Mouse (Mus musculus): ENCODE results near the gene Sh3rf3.

Gene Sh3rf3

GRCm38 (mm10) chr10:58855199-58855751 lies 42.1 kb downstream of the Sh3rf3 start:
- DNase-seq: peak; percentile 43

DNA sequence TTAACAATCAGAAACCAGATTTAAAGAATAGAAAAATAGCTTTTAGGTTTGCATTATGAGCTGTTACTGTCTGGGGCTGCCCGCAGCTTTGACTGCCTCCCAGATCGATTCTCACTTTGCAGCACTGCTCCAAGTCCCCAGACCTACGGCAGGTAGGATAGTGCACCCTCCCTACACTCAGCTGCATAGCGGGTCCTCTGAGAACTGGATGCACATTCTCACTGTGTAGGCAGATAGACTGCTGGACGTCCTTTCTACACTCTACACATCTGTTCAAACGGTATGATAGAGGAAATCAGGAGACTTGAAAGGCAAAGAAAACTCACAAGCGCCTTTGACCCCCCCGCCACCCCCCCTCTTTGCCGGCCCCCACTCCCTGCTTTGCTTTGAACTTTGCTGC lies 42.7 kb downstream of the Sh3rf3 start:
- no peak for DNase-seq

- DNase-seq: no peak
Measured at GRCm38 (mm10) chr10:58856742-58857141, 43.6 kb downstream of the Sh3rf3 start.

DNA sequence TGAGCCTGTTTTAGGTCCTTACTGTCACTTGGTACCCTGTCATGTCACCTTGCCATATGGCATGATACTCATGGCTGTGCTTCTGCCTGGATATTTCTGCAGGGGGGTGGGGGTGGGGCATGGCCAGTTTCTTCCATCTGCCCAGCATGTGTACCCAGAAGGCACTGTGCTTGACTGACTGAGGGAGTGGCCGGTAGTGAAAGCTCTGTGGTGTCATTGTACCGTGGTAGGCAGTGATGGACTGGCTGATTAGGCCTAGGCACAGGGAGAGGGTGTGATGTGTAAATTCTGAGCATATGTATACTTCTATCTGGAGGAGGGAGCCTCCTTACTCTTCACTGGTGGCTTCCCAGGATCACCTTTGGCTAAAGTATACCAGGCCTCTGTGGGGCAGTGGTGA lies 51.6 kb downstream of the Sh3rf3 start:
- DNase-seq: no peak

DNA sequence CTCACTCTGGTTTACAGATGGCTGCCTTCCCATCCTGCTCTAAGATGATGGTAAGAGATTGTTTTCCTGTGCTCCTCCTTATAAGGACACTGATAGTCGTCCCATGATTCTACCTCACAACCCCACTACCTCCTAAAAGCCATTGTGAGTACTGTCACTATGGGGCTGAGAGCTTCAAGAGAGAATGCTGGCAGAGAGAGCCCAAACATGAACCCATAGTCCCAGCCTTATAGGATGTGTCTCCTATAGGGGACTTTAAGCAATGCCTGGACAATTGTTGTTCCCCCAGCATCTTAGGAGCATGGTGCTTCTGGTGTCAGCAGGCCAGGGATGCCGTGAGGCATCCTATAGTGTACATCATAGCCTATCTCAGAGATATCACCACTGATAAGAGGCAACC lies 54.4 kb downstream of the Sh3rf3 start:
- DNase-seq: no peak

DNA sequence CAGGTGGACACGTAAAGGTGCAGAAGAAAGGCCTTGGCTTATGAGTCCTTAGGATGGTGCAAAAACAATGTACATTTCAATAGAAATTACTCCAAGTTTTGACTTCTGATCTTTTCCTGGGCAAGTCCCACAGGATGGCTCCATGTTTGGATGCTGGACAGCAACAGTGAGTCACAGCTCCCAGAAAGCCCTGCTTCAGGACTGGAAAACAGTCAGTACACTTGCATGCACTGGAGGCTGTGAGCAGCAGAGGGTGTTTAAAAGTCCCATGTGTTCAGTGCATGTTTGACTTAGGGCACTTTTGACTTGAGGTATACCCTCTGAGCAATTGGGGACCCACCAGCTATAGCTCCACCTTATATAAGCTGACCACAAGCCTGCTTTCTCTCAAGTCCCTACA lies 56.7 kb downstream of the Sh3rf3 start:
- no peak for DNase-seq

DNA sequence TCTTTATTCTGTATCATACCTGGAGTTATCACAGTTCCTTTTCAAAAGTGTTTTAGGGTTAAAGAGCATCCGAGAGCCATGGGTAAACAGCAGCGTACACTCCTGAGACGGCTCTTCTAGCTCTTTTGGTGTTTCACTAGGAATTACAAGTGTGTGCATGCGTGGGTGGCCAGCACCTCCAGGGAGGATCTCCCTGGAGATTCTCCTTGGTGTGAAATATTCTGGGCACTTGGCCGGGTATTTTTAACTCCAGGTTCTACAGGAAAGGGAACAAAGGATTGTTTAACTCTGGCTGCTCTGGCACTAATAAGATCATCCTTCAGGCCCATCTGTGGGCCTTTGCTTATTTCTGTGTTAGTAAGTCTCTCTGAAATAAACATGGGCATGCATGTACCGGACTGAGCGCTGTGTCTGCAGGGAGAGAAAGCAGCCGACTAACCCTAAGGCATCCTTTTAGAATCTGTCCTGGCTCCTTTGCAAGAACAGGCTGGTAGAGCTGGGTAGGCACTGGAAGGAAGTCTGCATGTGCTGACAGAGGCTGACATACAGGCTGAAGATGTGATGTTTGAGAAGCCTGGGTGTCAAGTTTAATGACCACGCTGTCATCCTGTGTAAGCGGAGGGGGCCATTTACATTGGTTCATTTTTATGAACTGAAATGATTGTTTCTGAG lies 58.1 kb downstream of the Sh3rf3 start:
- DNase-seq: no peak

- no peak for DNase-seq
Measured at GRCm38 (mm10) chr10:58871821-58872577, 58.8 kb downstream of the Sh3rf3 start.

DNA sequence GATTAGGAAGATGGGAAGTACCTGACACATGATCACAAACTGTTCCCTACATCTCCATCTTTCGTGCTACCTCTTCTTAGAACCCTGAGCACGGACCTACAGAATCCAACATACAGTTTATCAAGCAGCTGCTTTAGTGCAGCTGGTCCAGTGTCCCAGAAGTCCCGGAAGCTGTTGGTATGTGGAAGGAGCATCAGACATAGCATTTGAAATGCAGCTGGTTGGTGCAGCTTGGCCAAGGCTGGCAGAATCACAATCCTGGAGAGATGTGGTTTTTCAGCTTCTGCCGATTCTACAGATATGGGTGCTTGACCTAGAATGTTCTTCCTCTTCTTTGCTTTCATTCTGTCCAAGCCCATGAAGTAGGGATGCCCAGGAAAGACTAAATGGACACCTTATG lies 64.7 kb downstream of the Sh3rf3 start:
- DNase-seq: no peak

GRCm38 (mm10) chr10:58878636-58879035 lies 65.5 kb downstream of the Sh3rf3 start:
- DNase-seq: no peak

DNA sequence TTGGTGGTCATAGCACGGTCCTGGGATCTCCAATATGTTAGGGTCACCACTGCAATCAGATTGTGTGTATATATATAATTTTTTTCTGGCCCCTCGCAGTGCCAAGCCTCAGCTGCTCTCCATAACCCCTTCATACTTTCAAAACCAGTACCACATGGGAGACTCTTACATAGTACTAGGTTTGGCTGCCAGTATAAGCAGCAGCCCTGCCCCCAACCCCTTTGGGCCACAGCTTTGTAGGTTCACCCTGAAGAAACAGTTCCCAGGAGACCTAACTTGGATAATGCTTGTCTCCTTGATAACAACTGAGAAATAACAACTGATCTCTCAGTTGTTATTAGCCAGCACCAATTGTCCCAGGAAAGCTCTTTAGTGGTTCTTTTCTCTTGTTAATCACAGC lies 69.6 kb downstream of the Sh3rf3 start:
- no peak for DNase-seq

GRCm38 (mm10) chr10:58885351-58885750 lies 72.2 kb downstream of the Sh3rf3 start:
- no peak for DNase-seq

- no peak for DNase-seq
Measured at GRCm38 (mm10) chr10:58885816-58886215, 72.7 kb downstream of the Sh3rf3 start.

- peak; percentile 35 for DNase-seq
Measured at GRCm38 (mm10) chr10:58890671-58891439, 77.7 kb downstream of the Sh3rf3 start.

DNA sequence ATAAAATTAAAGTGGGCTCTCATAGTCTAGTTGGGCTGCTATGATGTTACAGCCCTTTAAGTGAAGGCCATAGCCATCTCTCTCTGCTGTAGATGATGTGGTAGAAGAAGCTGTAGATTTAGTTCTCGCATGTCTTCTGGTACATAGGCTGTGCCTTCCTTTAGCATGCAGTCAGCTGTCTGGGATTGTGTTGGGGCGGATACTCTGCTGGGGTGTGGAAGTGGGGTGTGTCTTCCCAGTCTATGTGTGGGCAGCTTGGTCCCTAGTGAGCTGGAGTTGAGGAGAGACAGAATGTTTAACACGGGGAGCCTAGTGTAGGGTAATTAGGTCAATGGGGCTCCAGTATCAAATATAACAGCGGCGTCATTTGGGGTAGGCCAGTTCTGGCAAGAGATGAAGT lies 82.3 kb downstream of the Sh3rf3 start:
- DNase-seq: no peak

GRCm38 (mm10) chr10:58897009-58897543 lies 83.9 kb downstream of the Sh3rf3 start:
- DNase-seq: no peak

DNA sequence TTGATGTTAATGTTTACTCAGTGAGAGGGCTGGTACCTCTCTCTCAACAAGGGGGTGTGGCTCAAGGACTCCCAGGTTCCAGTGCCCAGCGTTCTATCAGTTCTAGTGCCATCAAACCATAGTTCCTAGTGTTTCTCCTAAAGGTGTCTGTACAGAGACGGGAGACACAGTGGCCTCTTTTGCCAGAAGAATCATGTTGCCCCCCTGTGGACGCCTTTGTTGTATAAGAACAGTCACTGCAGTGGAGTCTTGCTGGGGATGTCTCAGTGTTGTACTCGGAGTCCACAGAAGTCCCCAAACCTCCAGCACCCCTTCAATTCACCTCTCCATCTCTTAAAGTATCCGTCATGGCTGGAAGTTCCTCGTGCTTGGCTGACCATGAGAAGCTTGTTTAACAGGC lies 92.1 kb downstream of the Sh3rf3 start:
- peak; percentile 15 for DNase-seq

GRCm38 (mm10) chr10:58907001-58907443 lies 93.9 kb downstream of the Sh3rf3 start:
- peak; percentile 28 for DNase-seq

- no peak for DNase-seq
Measured at GRCm38 (mm10) chr10:58908451-58908850, 95.3 kb downstream of the Sh3rf3 start.

DNA sequence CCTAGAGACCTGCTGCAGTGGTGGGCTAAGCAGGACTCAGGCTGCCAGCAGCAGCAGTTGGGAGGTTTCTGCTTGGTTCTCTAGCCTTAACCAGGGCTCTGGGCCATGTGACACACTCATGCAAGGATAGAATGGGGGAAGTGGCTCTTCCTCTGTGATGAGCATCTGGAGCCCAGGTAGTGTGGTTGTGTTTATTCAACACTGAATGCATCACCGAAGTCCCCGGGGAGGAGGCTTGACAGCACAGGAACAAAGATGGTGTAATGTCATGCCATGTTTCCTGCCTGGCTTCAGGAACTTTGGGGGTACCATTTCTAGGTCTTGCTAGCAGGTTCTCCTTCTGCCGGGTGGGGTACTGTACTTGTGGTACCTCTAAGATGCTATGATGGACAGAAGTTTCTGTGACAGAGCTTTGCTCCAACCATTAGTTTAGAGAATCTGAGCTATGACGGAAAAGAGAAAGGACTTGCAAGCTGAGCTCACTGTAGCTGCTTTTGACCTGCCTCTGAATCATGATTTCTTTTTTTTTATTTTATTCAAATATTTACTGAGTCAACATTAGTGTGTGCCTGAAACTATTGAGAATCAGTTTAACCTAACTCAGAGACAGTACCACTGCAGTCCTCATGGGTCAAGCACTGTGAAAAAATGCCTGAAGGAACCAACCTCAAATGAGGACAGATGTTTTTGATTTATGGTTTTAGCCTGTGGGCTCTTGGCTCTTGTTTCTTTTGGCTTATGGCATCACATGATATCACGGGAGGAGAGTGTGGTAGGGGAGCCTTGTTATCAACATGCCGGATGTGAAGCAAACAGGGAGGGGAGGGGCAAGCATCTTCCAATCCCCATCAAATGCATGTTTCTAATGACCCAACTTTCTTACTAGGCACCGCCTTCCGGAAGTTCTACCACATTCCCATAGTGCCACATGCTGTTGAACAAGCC lies 102.4 kb downstream of the Sh3rf3 start:
- peak; percentile 23 for DNase-seq

GRCm38 (mm10) chr10:58921643-58922188 lies 108.6 kb downstream of the Sh3rf3 start:
- DNase-seq: no peak

Measured in lung, postnatal 36 days (tissue).